Mouse (Mus musculus) C2C12 (cell line): ENCODE data around the gene T. TPM values are rescaled to one million over a fixed set of nuclear protein-coding genes. Genes with fewer than 3 reads are reported as not detected.

ENCODE experiments used
- H3K27me3 ChIP-seq: one replicate; pipeline ENCODE4 v1.6.1; 2011; ENCODE audit not compliant: control insufficient read depth, insufficient read depth, insufficient read length
- H3K36me3 ChIP-seq: one replicate; pipeline ENCODE4 v1.6.1; 2011; ENCODE audit not compliant: control insufficient read depth, insufficient read depth
- H3K4me3 ChIP-seq: one replicate; pipeline ENCODE4 v1.5.1; 2011; ENCODE audit warnings: mild to moderate bottlenecking, control low read depth; ENCODE audit not compliant: poor library complexity, insufficient read depth, severe bottlenecking
- H3K79me2 ChIP-seq: one replicate; pipeline ENCODE4 v1.6.1; 2011; ENCODE audit not compliant: control insufficient read depth, insufficient read depth
- H3K79me3 ChIP-seq: one replicate; pipeline ENCODE4 v1.6.1; 2011; ENCODE audit warnings: low read depth, control low read depth
- H3ac ChIP-seq: one replicate; pipeline ENCODE3; 2011; ENCODE audit warnings: low read depth; ENCODE audit not compliant: control insufficient read depth, insufficient read length
- CEBPB ChIP-seq: IDR thresholded peaks from one replicate; pipeline ENCODE4 v1.6.1; 2011; ENCODE audit warnings: low read depth, mild to moderate bottlenecking, control low read depth, moderate library complexity
- CTCF ChIP-seq: IDR thresholded peaks from one replicate; pipeline ENCODE4 v1.5.1; 2011; ENCODE audit not compliant: control insufficient read depth, insufficient read depth, insufficient read length
- FOSL1 ChIP-seq: IDR thresholded peaks from one replicate; pipeline ENCODE4 v1.8.0; 2011; ENCODE audit warnings: mild to moderate bottlenecking, low read length; ENCODE audit not compliant: poor library complexity, insufficient read depth, severe bottlenecking
- MAX ChIP-seq: IDR thresholded peaks from one replicate; pipeline ENCODE4 v1.6.1; 2011; ENCODE audit warnings: mild to moderate bottlenecking, control low read depth
- MYOD1 ChIP-seq: IDR thresholded peaks from one replicate; pipeline ENCODE4 v1.6.1; 2011; ENCODE audit warnings: low read depth; ENCODE audit not compliant: control insufficient read depth, insufficient read length
- MYOG ChIP-seq: IDR thresholded peaks from one replicate; pipeline ENCODE4 v1.6.1; 2011; ENCODE audit not compliant: control insufficient read depth, insufficient read length; ENCODE audit errors: extremely low read depth
- USF1 ChIP-seq: IDR thresholded peaks from one replicate; pipeline ENCODE4 v1.6.1; 2011; ENCODE audit warnings: low read depth, mild to moderate bottlenecking, control low read depth, moderate library complexity
- polyA plus RNA-seq: library from polyadenylated mRNA; unstranded; fragments of >200 nt; fragmentation: generic; extraction: Trizol; gene quantifications from one replicate; pipeline ENCODE4 v1.2.1, GENCODE M21; 2012; ENCODE audit warnings: missing spikeins

Gene T
- polyA plus RNA-seq, 1 experiment: not detected

DNA sequence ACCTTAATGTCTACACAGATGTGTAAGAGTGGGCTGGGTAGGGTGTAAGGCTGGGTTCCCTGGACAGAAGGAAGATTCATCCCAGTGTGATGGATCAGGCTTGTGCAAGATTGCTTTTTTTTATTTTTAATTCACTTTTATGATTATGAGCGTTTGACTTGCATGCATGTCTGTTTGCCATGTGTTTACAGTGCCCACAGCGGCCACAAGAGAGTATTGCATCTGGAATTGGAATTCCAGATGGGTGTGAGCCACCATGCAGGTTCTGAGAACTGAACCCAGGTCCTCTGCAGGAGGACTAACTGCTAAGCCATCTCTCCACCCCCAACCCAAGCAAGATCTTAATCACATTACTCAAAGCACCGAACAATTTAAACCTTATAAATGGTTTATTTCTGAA is 9.8 kb downstream of the T start:
- peaks cover 15% of the 10 kb centered on the region for H3K27me3 ChIP-seq
- no peak overlapping the region for H3K4me3 ChIP-seq
- H3K36me3 ChIP-seq: no peaks in the 10 kb centered on the region
- TF ChIP-seq CTCF (no peak), FOSL1 (no peak), USF1 (no peak), CEBPB (no peak), MYOG (no peak), MYOD1 (no peak), MAX (no peak)
- no peaks in the 10 kb centered on the region for H3K79me2 ChIP-seq
- H3K79me3 ChIP-seq: no peaks in the 10 kb centered on the region
- no peak overlapping the region for H3ac ChIP-seq

- Histone ChIP-seq H3K79me3 (no peaks in the 10 kb centered on the region), H3K79me2 (no peaks in the 10 kb centered on the region), H3ac (no peak overlapping the region), H3K4me3 (no peak overlapping the region), H3K27me3 (no peaks in the 10 kb centered on the region), H3K36me3 (no peaks in the 10 kb centered on the region)
- no peak for TF ChIP-seq MAX
- TF ChIP-seq MYOG: no peak
- no peak for TF ChIP-seq FOSL1
- TF ChIP-seq CTCF: no peak
- TF ChIP-seq CEBPB: no peak
- TF ChIP-seq USF1: no peak
Measured at GRCm38 (mm10) chr17:8447676-8448192, 13.5 kb downstream of the T start.

GRCm38 (mm10) chr17:8448324-8448723 is 14.1 kb downstream of the T start:
- H3K36me3 ChIP-seq: no peaks in the 10 kb centered on the region
- no peaks in the 10 kb centered on the region for H3K79me2 ChIP-seq
- H3ac ChIP-seq: no peak overlapping the region
- no peaks in the 10 kb centered on the region for H3K27me3 ChIP-seq
- H3K79me3 ChIP-seq: no peaks in the 10 kb centered on the region
- H3K4me3 ChIP-seq: no peak overlapping the region
- TF ChIP-seq MYOG (no peak), FOSL1 (no peak), CTCF (no peak), MAX (no peak), USF1 (no peak), MYOD1 (no peak), CEBPB (no peak)

DNA sequence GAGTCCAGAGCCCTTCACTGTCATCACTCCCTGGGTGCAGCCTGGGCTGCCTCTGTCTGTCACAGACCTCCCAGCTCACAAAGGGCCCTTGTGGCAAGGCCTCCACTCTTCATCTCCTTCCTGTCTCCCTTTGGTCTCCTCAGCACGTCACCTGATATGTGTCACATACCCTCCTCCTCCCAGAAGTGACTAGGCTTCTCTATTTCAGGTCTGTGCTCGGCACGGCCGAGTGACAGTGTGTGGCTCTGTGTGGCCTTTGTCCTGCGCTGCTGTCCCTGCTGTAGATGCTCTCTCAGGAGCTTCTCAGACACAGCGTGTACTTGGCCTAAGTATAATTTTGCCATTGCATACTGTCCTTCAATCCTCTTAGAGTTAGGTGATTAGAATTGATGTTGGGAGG is 21.0 kb downstream of the T start:
- Histone ChIP-seq H3ac (no peak overlapping the region), H3K79me2 (no peaks in the 10 kb centered on the region), H3K4me3 (no peak overlapping the region), H3K79me3 (no peaks in the 10 kb centered on the region), H3K27me3 (peaks cover 12% of the 10 kb centered on the region), H3K36me3 (no peaks in the 10 kb centered on the region)
- TF ChIP-seq MYOD1: no peak
- no peak for TF ChIP-seq FOSL1
- TF ChIP-seq MYOG: no peak

DNA sequence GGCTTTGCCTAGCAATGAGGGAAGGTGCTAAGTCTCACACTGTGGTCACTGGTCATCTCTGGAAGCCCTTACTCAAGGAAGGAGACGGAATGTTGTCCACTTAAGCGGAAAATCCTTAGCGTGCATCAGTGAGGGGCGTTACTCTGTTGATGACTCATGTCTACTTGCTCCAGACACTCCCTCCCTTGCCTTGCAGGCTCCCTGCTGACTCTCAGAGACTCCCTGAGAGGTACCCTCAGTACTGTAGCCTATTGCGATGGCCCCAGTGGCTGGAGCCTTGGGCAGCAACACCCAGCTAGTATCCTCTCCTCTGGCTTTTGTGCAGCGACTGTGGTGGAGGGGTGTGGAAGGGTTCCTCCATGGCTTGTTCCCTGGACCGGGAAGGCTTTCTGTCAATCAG is 21.4 kb downstream of the T start:
- Histone ChIP-seq H3K4me3 (no peak overlapping the region), H3ac (no peak overlapping the region), H3K27me3 (peaks cover 15% of the 10 kb centered on the region), H3K36me3 (no peaks in the 10 kb centered on the region), H3K79me3 (no peaks in the 10 kb centered on the region), H3K79me2 (no peaks in the 10 kb centered on the region)
- TF ChIP-seq FOSL1 (no peak), MYOD1 (no peak), MAX (no peak), MYOG (no peak), CTCF (no peak), CEBPB (no peak)

- H3K27me3 ChIP-seq: peaks cover 15% of the 10 kb centered on the region
- no peaks in the 10 kb centered on the region for H3K79me2 ChIP-seq
- H3K79me3 ChIP-seq: no peaks in the 10 kb centered on the region
- H3ac ChIP-seq: no peak overlapping the region
- H3K4me3 ChIP-seq: no peak overlapping the region
- H3K36me3 ChIP-seq: no peaks in the 10 kb centered on the region
- TF ChIP-seq MAX: no peak
- no peak for TF ChIP-seq MYOG
Measured at GRCm38 (mm10) chr17:8456856-8457460, 22.7 kb downstream of the T start.
